Mouse (Mus musculus) spleen, adult 2 months (tissue): ENCODE data around the gene Med22.

ENCODE experiments used
- CTCF ChIP-seq: fragments of 200-500 bp; IDR thresholded peaks from 2 replicates; pipeline ENCODE4 v1.5.1; 2011; ENCODE audit warnings: mild to moderate bottlenecking, inconsistent platforms; ENCODE audit not compliant: insufficient read depth, insufficient read length, insufficient replicate concordance; ENCODE audit errors: extremely low read depth
- POLR2A ChIP-seq: fragments of 200-500 bp; IDR thresholded peaks from 2 replicates; pipeline ENCODE4 v1.6.1; 2011; ENCODE audit warnings: low read depth, low read length, inconsistent platforms

- TF ChIP-seq CTCF, result no peak
- no peak for TF ChIP-seq POLR2A
Measured at GRCm38 (mm10) chr2:26909387-26909784, 1.1 kb downstream of the Med22 start.
